ENCODE assay signal across 9 mouse cellular contexts in genomic region chr15:84697611-84698011, GRCm38 (mm10). TPM values are rescaled to one million over a fixed set of nuclear protein-coding genes. Genes with fewer than 3 reads are reported as not detected.
DNase-seq lines count a peak whose midpoint lies in the region; ATAC-seq lines count a peak whose summit lies in the region.
"Had no signal": no experiment of that assay in that cellular context is flagged by ENCODE, and none has a peak within 500 bp of the region (broad histone marks: within the 10 kb centered on the region; RNA-seq: fewer than 3 reads in every experiment).

No protein-coding gene starts in this region.

- no peak overlapping the region for H3K9ac ChIP-seq in midbrain, embryonic 16.5 days (ENCODE audit: low read depth, low read length)
- H3K9ac ChIP-seq in heart, embryonic 12.5 days, result 0 out of 2 replicates have a peak overlapping the region, but pooled peaks have one; percentile 20

- no peak overlapping the region for H3K4me3 ChIP-seq in midbrain, embryonic 16.5 days (ENCODE audit: low read depth, low read length)
- H3K4me3 ChIP-seq in midbrain, embryonic 10.5 days, result no peak overlapping the region
- no peak overlapping the region for H3K4me3 ChIP-seq in embryonic facial prominence, embryonic 10.5 days
- H3K4me3 ChIP-seq in heart, embryonic 12.5 days, result no peak overlapping the region

- H3K27me3 ChIP-seq in midbrain, embryonic 16.5 days (ENCODE audit: control insufficient read depth, insufficient read depth, low read depth, low read length), result no peaks in the 10 kb centered on the region
- no peaks in the 10 kb centered on the region for H3K27me3 ChIP-seq in midbrain, embryonic 10.5 days (ENCODE audit: low read depth, poor library complexity, severe bottlenecking)
- no peaks in the 10 kb centered on the region for H3K27me3 ChIP-seq in embryonic facial prominence, embryonic 10.5 days (replicated peaks; ENCODE audit: low read depth, poor library complexity, severe bottlenecking)
- H3K27me3 ChIP-seq in heart, embryonic 12.5 days (replicated peaks), result no peaks in the 10 kb centered on the region
- H3K27me3 ChIP-seq: Patski had no signal

- peak; percentile 34; the same call in 1 of the 2 replicates for ATAC-seq in midbrain, embryonic 16.5 days
- ATAC-seq in heart, embryonic 12.5 days (ENCODE audit: insufficient number of reproducible peaks, low FRiP score), result no peak
- ATAC-seq in erythroblast, adult 5-6 weeks (replicated peaks; ENCODE audit: low FRiP score, poor library complexity, severe bottlenecking), result no peak
- ATAC-seq: Patski had no signal

- intact Hi-C loops in left cerebral cortex, postnatal 10 days (cut with DNase I), result no loop called here

- H3K27ac ChIP-seq in midbrain, embryonic 16.5 days (ENCODE audit: low read length), result peak overlapping the region; percentile 41
- no peak overlapping the region for H3K27ac ChIP-seq in midbrain, embryonic 10.5 days (replicated peaks)
- H3K27ac ChIP-seq in embryonic facial prominence, embryonic 10.5 days (replicated peaks), result peak overlapping the region; percentile 60
- H3K27ac ChIP-seq in heart, embryonic 12.5 days (ENCODE audit: poor library complexity, severe bottlenecking), result no peak overlapping the region

- no peak overlapping the region for H3K4me2 ChIP-seq in midbrain, embryonic 16.5 days (ENCODE audit: low read length)
- H3K4me2 ChIP-seq in heart, embryonic 12.5 days, result no peak overlapping the region

- DNase-seq in midbrain, embryonic 10.5 days (ENCODE audit: low spot score), result no peak
- DNase-seq in embryonic facial prominence, embryonic 10.5 days (ENCODE audit: low spot score), result peak; percentile 53
- DNase-seq in left cerebral cortex, postnatal 10 days (ENCODE audit: extremely low spot score in 1 of 2, low spot score in 2 of 2), result peak; percentile 72 to 78
- peak; percentile 45 for DNase-seq in right cerebral cortex, postnatal 14 days
- DNase-seq in embryo, embryonic 10 days (ENCODE audit: low spot score), result no peak

- 74% methylated on average over 11 of the region's 11 CpGs for WGBS in midbrain, embryonic 16.5 days
- 80% methylated on average over 11 of the region's 11 CpGs for WGBS in midbrain, embryonic 10.5 days
- WGBS in embryonic facial prominence, embryonic 10.5 days, result 58% methylated on average over 11 of the region's 11 CpGs
- 69% methylated on average over 11 of the region's 11 CpGs for WGBS in heart, embryonic 12.5 days

- H3K36me3 ChIP-seq in midbrain, embryonic 16.5 days (ENCODE audit: control insufficient read depth, insufficient read depth, low read length), result peaks cover 23% of the 10 kb centered on the region
- H3K36me3 ChIP-seq in midbrain, embryonic 10.5 days, result peaks cover 17% of the 10 kb centered on the region
- H3K36me3 ChIP-seq in embryonic facial prominence, embryonic 10.5 days (replicated peaks), result peaks cover 45% of the 10 kb centered on the region
- H3K36me3 ChIP-seq in heart, embryonic 12.5 days, result peaks cover 59% of the 10 kb centered on the region

- H3K9me3 ChIP-seq in midbrain, embryonic 16.5 days (replicated peaks; ENCODE audit: control insufficient read depth, low read length, poor library complexity, severe bottlenecking), result no peaks in the 10 kb centered on the region
- peaks cover 2% of the 10 kb centered on the region; the same call in 1 of the 2 replicates for H3K9me3 ChIP-seq in midbrain, embryonic 10.5 days (replicated peaks)
- H3K9me3 ChIP-seq in embryonic facial prominence, embryonic 10.5 days, result no peaks in the 10 kb centered on the region
- no peaks in the 10 kb centered on the region for H3K9me3 ChIP-seq in heart, embryonic 12.5 days (replicated peaks)

- H3K4me1 ChIP-seq in midbrain, embryonic 16.5 days (ENCODE audit: control insufficient read depth, insufficient read depth, low read length), result no peaks in the 10 kb centered on the region
- H3K4me1 ChIP-seq in midbrain, embryonic 10.5 days, result no peaks in the 10 kb centered on the region
- H3K4me1 ChIP-seq in embryonic facial prominence, embryonic 10.5 days, result peaks cover 30% of the 10 kb centered on the region
- peaks cover 27% of the 10 kb centered on the region for H3K4me1 ChIP-seq in heart, embryonic 12.5 days (replicated peaks)

RNA-seq across cellular contexts. Expression of gene Arhgap8, which starts 22.2 kb away (rescaled TPM):
- polyA plus RNA-seq in midbrain, embryonic 16.5 days (2015; fragmentation: Nextera tagmentation; extraction: Ambion mirVana), result 0.35 and 0.39 TPM in 2 replicates
- polyA plus RNA-seq in midbrain, embryonic 10.5 days (2016; fragmentation: Nextera tagmentation; extraction: Ambion mirVana), result 1.5 and 1.7 TPM in 2 replicates
- 5.9 and 6.6 TPM in 2 replicates for polyA plus RNA-seq in embryonic facial prominence, embryonic 10.5 days (2016; fragmentation: Nextera tagmentation; extraction: Ambion mirVana)
- polyA plus RNA-seq in heart, embryonic 12.5 days (2016; fragmentation: Nextera tagmentation; extraction: Ambion mirVana), result 3.4 and 4.0 TPM in 2 replicates
- under 1 TPM; 0.30 to 0.60 TPM for total RNA-seq in left cerebral cortex, postnatal 10 days (2021)
- total RNA-seq in erythroblast, adult 5-6 weeks (2015; ENCODE audit: low replicate concordance), result not detected in 2 replicates
- not detected in 2 replicates for total RNA-seq in erythroblast, adult 5-6 weeks (2017; ENCODE audit: low replicate concordance)

RNA-seq across cellular contexts. Expression of gene Prr5, which starts 28.2 kb away (rescaled TPM):
- polyA plus RNA-seq in midbrain, embryonic 16.5 days (2015; fragmentation: Nextera tagmentation; extraction: Ambion mirVana), result 28.1 and 30.8 TPM in 2 replicates
- 14.7 and 17.1 TPM in 2 replicates for polyA plus RNA-seq in midbrain, embryonic 10.5 days (2016; fragmentation: Nextera tagmentation; extraction: Ambion mirVana)
- polyA plus RNA-seq in embryonic facial prominence, embryonic 10.5 days (2016; fragmentation: Nextera tagmentation; extraction: Ambion mirVana), result 16.2 and 17.7 TPM in 2 replicates
- polyA plus RNA-seq in heart, embryonic 12.5 days (2016; fragmentation: Nextera tagmentation; extraction: Ambion mirVana), result 23.1 and 25.5 TPM in 2 replicates
- total RNA-seq in left cerebral cortex, postnatal 10 days (2021), result 10 to 100 TPM; 11.4 to 16.3 TPM
- total RNA-seq in erythroblast, adult 5-6 weeks (2015; ENCODE audit: low replicate concordance), result 0.84 TPM in 1 of 2 replicates, not detected in the other
- 0.09 TPM in 1 of 2 replicates, not detected in the other for total RNA-seq in erythroblast, adult 5-6 weeks (2017; ENCODE audit: low replicate concordance)

Comparison
In these comparisons a context has a peak if more than half of its experiments do, and no peak if none do; other contexts are left out.
1. H3K27ac ChIP-seq: peak in midbrain, embryonic 16.5 days (single experiment) and embryonic facial prominence, embryonic 10.5 days (single experiment); none in midbrain, embryonic 10.5 days (single experiment) and heart, embryonic 12.5 days (single experiment).
2. DNase-seq: peak in embryonic facial prominence, embryonic 10.5 days (single experiment), left cerebral cortex, postnatal 10 days (2 of 2) and right cerebral cortex, postnatal 14 days (single experiment); none in midbrain, embryonic 10.5 days (single experiment) and embryo, embryonic 10 days (single experiment).